Mouse (Mus musculus): ENCODE data around the gene Cers1. TPM values are rescaled to one million over a fixed set of nuclear protein-coding genes. Genes with fewer than 3 reads are reported as not detected.

Cers1 gene
- polyA plus RNA-seq, 1 experiment from 2014 or later, result 26.2 TPM

- 94% methylated on average over 14 of the region's 14 CpGs for WGBS
- H3K36me3 ChIP-seq, result peaks cover 71% of the 10 kb centered on the region
- no peak for ATAC-seq (ENCODE audit: low read depth)
These were observed 26.4 kb downstream of the Cers1 start for GRCm38 (mm10) chr8:70342007-70342406.

GRCm38 (mm10) chr8:70343076-70343475 lies 27.5 kb downstream of the Cers1 start:
- no peak overlapping the region for H3K27ac ChIP-seq (replicated peaks)
- no peak overlapping the region for H3K4me3 ChIP-seq
- H3K4me2 ChIP-seq, result no peak overlapping the region
- H3K9ac ChIP-seq, result peak overlapping the region; percentile 5; the same call in 1 of the 2 replicates
- H3K36me3 ChIP-seq, result peaks cover 60% of the 10 kb centered on the region
- ATAC-seq (ENCODE audit: low read depth), result no peak
- peaks cover 5% of the 10 kb centered on the region for H3K4me1 ChIP-seq (replicated peaks)
- no peaks in the 10 kb centered on the region for H3K27me3 ChIP-seq
- WGBS, result 75% methylated on average over 7 of the region's 7 CpGs
- H3K9me3 ChIP-seq, result no peaks in the 10 kb centered on the region

More at GRCm38 (mm10) chr8:70342007-70342406, 26.4 kb downstream of the Cers1 start:
- Histone ChIP-seq H3K9me3 (no peaks in the 10 kb centered on the region), H3K4me1 (replicated peaks) (no peaks in the 10 kb centered on the region), H3K27ac (replicated peaks) (no peak overlapping the region), H3K4me2 (no peak overlapping the region), H3K4me3 (no peak overlapping the region), H3K27me3 (no peaks in the 10 kb centered on the region), H3K9ac (peak overlapping the region; percentile 31; the same call in 1 of the 2 replicates)

GRCm38 (mm10) chr8:70343696-70344095 lies 28.1 kb downstream of the Cers1 start:
- 67% methylated on average over 6 of the region's 6 CpGs for WGBS
- Histone ChIP-seq H3K9me3 (no peaks in the 10 kb centered on the region), H3K4me3 (no peak overlapping the region), H3K4me1 (replicated peaks) (peaks cover 11% of the 10 kb centered on the region), H3K9ac (peak overlapping the region; percentile 5; the same call in 1 of the 2 replicates), H3K4me2 (no peak overlapping the region), H3K27me3 (no peaks in the 10 kb centered on the region), H3K27ac (replicated peaks) (no peak overlapping the region), H3K36me3 (peaks cover 60% of the 10 kb centered on the region)
- ATAC-seq (ENCODE audit: low read depth), result peak; percentile 52; the same call in 1 of the 2 replicates

DNA sequence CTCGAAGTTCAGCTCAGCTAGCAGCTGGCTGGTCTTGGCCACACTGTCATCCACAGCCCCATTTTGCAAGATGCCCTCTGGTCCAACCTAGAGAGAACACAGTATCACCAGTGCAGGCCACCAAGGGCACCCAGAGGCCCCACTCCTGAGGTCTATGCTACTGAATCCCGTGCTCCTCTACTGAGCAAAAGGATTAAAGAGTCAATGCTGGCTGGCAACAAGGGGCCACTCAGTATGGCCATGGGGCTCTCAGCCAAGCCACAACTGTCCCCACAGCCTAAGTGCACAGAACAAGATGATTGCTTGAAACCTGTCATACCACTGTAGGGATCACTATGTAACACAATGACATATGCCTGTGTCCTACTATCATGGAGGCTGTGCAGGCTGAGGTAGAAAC lies 28.7 kb downstream of the Cers1 start:
- Histone ChIP-seq H3K4me3 (no peak overlapping the region), H3K27me3 (no peaks in the 10 kb centered on the region), H3K27ac (replicated peaks) (no peak overlapping the region), H3K4me1 (replicated peaks) (peaks cover 17% of the 10 kb centered on the region), H3K9ac (0 out of 2 replicates have a peak overlapping the region, but pooled peaks have one; percentile 12), H3K9me3 (no peaks in the 10 kb centered on the region), H3K4me2 (no peak overlapping the region), H3K36me3 (peaks cover 60% of the 10 kb centered on the region)
- no peak for ATAC-seq (ENCODE audit: low read depth)
- 94% methylated on average over 2 of the region's 2 CpGs for WGBS

- no peak for ATAC-seq (ENCODE audit: low read depth)
- peaks cover 30% of the 10 kb centered on the region for H3K36me3 ChIP-seq
- no peak overlapping the region for H3K4me3 ChIP-seq
- 95% methylated on average over 4 of the region's 4 CpGs for WGBS
- no peak overlapping the region for H3K9ac ChIP-seq
- no peaks in the 10 kb centered on the region for H3K9me3 ChIP-seq
- no peak overlapping the region for H3K27ac ChIP-seq (replicated peaks)
- no peak overlapping the region for H3K4me2 ChIP-seq
- H3K27me3 ChIP-seq, result no peaks in the 10 kb centered on the region
- peaks cover 48% of the 10 kb centered on the region for H3K4me1 ChIP-seq (replicated peaks)
These were observed 31.9 kb downstream of the Cers1 start for GRCm38 (mm10) chr8:70347443-70347842.

DNA sequence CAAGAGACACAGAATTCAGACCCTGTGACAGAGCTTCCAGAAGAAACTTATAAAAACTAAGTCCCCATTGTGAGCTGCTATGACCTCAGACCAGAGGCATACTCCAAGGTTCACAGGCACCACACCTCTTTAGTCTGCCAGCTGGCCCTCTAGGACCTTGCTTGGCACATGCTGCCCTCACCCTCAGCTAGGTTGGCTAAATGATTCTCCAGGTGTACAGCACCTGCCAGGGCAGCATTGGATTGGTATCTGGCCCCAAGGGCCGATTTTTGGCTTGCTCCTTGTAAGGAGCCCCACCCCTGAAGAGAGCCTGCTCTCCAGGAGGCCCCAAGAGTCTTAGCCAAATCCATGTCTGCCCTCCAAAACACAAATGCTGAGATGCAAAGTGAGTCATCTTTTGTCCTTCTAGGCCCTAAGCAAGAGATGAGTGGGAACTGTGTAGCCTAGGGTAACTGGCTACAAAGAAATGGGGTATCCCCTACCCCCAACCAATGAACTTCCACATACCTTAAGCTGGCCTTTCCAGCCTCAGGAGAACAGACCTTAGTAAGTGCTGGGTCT lies 32.4 kb downstream of the Cers1 start:
- Histone ChIP-seq H3K9ac (no peak overlapping the region), H3K4me1 (replicated peaks) (peaks cover 49% of the 10 kb centered on the region), H3K4me2 (no peak overlapping the region), H3K36me3 (peaks cover 25% of the 10 kb centered on the region), H3K27me3 (no peaks in the 10 kb centered on the region), H3K27ac (replicated peaks) (no peak overlapping the region), H3K4me3 (no peak overlapping the region), H3K9me3 (no peaks in the 10 kb centered on the region)
- 79% methylated on average over 1 of the region's 1 CpGs for WGBS
- ATAC-seq (ENCODE audit: low read depth), result no peak

DNA sequence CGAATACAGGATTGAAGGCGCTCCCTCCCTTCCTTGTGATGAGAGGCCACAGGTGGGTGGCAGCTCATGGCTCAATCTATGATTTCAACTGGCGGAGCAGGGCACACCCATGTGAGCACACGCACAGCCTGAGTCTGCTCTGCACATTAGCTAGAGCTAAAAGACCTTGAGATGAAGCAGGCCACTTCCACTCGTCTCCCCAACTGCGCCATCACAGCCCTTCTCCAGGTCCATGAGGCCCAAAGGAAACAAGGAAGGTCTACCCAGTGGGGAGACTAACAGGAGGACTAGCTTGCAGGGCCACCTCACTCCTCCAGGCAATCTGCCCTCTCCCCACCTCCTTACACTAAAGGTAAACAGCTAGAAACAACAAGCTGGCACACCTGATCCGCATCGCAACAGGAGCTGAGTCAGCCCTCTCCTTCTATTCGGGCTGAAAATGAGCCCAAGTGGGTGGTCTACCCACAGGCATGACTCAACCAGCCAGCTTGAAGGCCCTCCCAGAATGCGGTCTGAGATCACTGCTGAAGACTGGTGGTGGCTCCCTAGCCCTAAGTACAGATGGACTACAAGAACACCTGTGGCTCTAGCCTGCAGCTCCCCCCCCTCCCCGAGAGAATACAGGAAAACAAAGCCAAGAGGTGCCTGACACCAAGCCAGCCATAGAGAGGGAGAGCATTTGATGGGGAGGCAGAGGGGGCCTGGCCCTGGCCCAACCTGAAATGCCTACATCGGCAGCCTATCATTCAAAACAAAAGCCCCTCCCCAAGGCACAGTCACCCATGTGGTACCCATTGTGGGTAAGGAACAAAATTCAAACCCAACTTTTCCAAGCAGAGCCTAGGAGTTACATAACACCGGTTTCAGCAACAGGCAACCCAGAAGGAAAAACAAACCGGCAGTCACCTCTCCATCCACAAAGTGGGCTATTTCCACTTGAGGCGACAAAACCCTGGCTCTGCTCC lies 35.7 kb downstream of the Cers1 start:
- no peaks in the 10 kb centered on the region for H3K27me3 ChIP-seq
- no peaks in the 10 kb centered on the region for H3K9me3 ChIP-seq
- peaks cover 58% of the 10 kb centered on the region for H3K4me1 ChIP-seq (replicated peaks)
- H3K36me3 ChIP-seq, result peaks cover 13% of the 10 kb centered on the region
- peak overlapping the region; percentile 98 for H3K9ac ChIP-seq
- peak overlapping the region; percentile 100 for H3K4me2 ChIP-seq
- H3K4me3 ChIP-seq, result peak overlapping the region; percentile 100
- ATAC-seq (ENCODE audit: low read depth), result no peak
- H3K27ac ChIP-seq (replicated peaks), result no peak overlapping the region
- 57% methylated on average over 15 of the region's 15 CpGs for WGBS

- peak overlapping the region; percentile 98 for H3K9ac ChIP-seq
- WGBS, result 32% methylated on average over 3 of the region's 3 CpGs
- H3K9me3 ChIP-seq, result no peaks in the 10 kb centered on the region
- no peak for ATAC-seq (ENCODE audit: low read depth)
- peak overlapping the region; percentile 100 for H3K4me2 ChIP-seq
- H3K27ac ChIP-seq (replicated peaks), result no peak overlapping the region
- peaks cover 58% of the 10 kb centered on the region for H3K4me1 ChIP-seq (replicated peaks)
- H3K36me3 ChIP-seq, result peaks cover 13% of the 10 kb centered on the region
- H3K27me3 ChIP-seq, result no peaks in the 10 kb centered on the region
- H3K4me3 ChIP-seq, result peak overlapping the region; percentile 100
These were observed 36.4 kb downstream of the Cers1 start for GRCm38 (mm10) chr8:70352000-70352384.

- Histone ChIP-seq H3K4me3 (peak overlapping the region; percentile 100), H3K4me1 (replicated peaks) (peaks cover 57% of the 10 kb centered on the region), H3K9ac (peak overlapping the region; percentile 98), H3K9me3 (no peaks in the 10 kb centered on the region), H3K27ac (replicated peaks) (peak overlapping the region; percentile 90), H3K36me3 (peaks cover 13% of the 10 kb centered on the region), H3K4me2 (peak overlapping the region; percentile 100), H3K27me3 (no peaks in the 10 kb centered on the region)
- ATAC-seq (ENCODE audit: low read depth), result peak; percentile 46
- under 1% methylated on average over 60 of the region's 64 CpGs for WGBS
These were observed 37.1 kb downstream of the Cers1 start for GRCm38 (mm10) chr8:70352657-70353151.

GRCm38 (mm10) chr8:70353194-70353817 lies 37.7 kb downstream of the Cers1 start, which contains the start of gene Upf1:
Gene Upf1 (minus strand): TSS chr8:70353278.
- Histone ChIP-seq H3K9me3 (no peaks in the 10 kb centered on the region), H3K27ac (replicated peaks) (peak within 1 kb of the TSS; percentile 90), H3K27me3 (no peaks in the 10 kb centered on the region), H3K9ac (peak within 1 kb of the TSS; percentile 98), H3K36me3 (peaks cover 12% of the 10 kb centered on the region), H3K4me1 (replicated peaks) (peaks cover 51% of the 10 kb centered on the region), H3K4me2 (peak within 1 kb of the TSS; percentile 100), H3K4me3 (peak within 1 kb of the TSS; percentile 100)
- WGBS, result under 1% methylated on average over 62 of the region's 69 CpGs
- ATAC-seq (ENCODE audit: low read depth), result peak; percentile 89

GRCm38 (mm10) chr8:70354004-70354403 lies 38.4 kb downstream of the Cers1 start:
- Histone ChIP-seq H3K9ac (peak overlapping the region; percentile 98), H3K4me1 (replicated peaks) (peaks cover 44% of the 10 kb centered on the region), H3K9me3 (no peaks in the 10 kb centered on the region), H3K27ac (replicated peaks) (peak overlapping the region; percentile 88), H3K4me2 (peak overlapping the region; percentile 74), H3K36me3 (peaks cover 5% of the 10 kb centered on the region), H3K4me3 (peak overlapping the region; percentile 100), H3K27me3 (0 out of 2 replicates have a peak, but pooled peaks cover 4% of the 10 kb centered on the region)
- peak; percentile 6; the same call in 1 of the 2 replicates for ATAC-seq (ENCODE audit: low read depth)
- 70% methylated on average over 4 of the region's 4 CpGs for WGBS
